Mouse (Mus musculus) thymus, adult 18-20 months (tissue): Measurements from ENCODE around the gene Med12.
A peak's percentile ranks its signal among the peaks of the same experiment; 100 is the strongest.

ENCODE experiments used
- DNase-seq, 2 experiments: peaks; one replicate each; pipeline ENCODE4 v3.0.0; 2022; ENCODE audit warnings: mixed read lengths in 2 of 2

The Med12 gene

GRCm38 (mm10) chrX:101273875-101274738, at the start of gene Med12:
TSS of gene Med12 (plus strand) at chrX:101274030.
- peak; percentile 74 to 83 for DNase-seq

- no peak for DNase-seq
These were observed 28.8 kb upstream of the Med12 start for GRCm38 (mm10) chrX:101245011-101245410.

GRCm38 (mm10) chrX:101253952-101254729, 19.7 kb upstream of the Med12 start, which contains the start of gene Foxo4:
TSS of gene Foxo4 (plus strand) at chrX:101254528.
- peak; percentile 82 to 91 for DNase-seq

- DNase-seq, result no peak
These were observed 19.1 kb upstream of the Med12 start for GRCm38 (mm10) chrX:101254740-101255139.

- peak in 1 of 2 experiments; percentile 51 for DNase-seq
These were observed 17.2 kb upstream of the Med12 start for GRCm38 (mm10) chrX:101256603-101257002.

GRCm38 (mm10) chrX:101260441-101261325, 13.1 kb upstream of the Med12 start:
- DNase-seq, result peak; percentile 15 to 26

- no peak for DNase-seq
These were observed 9.9 kb upstream of the Med12 start, which contains the start of gene Gm614 for GRCm38 (mm10) chrX:101263892-101264291. TSS of gene Gm614 (minus strand) at chrX:101263992.

GRCm38 (mm10) chrX:101266631-101267030, 7.2 kb upstream of the Med12 start:
- DNase-seq, result no peak

GRCm38 (mm10) chrX:101268025-101268754, 5.6 kb upstream of the Med12 start, which contains the start of gene Il2rg:
TSS of gene Il2rg (minus strand) at chrX:101268255.
- DNase-seq, result peak; percentile 39 to 60

GRCm38 (mm10) chrX:101268755-101269124, 5.1 kb upstream of the Med12 start, which contains the start of gene Gm20489:
TSS of gene Gm20489 (minus strand) at chrX:101269023.
- DNase-seq, result no peak

- DNase-seq, result peak in 1 of 2 experiments; percentile 38
These were observed 420 bp upstream of the Med12 start for GRCm38 (mm10) chrX:101273410-101273809.

GRCm38 (mm10) chrX:101282813-101283212, 9.0 kb downstream of the Med12 start:
- no peak for DNase-seq

- DNase-seq, result peak; percentile 39 to 50
These were observed 11.7 kb downstream of the Med12 start for GRCm38 (mm10) chrX:101285534-101285933.

- no peak for DNase-seq
These were observed 12.3 kb downstream of the Med12 start for GRCm38 (mm10) chrX:101285953-101286670.

GRCm38 (mm10) chrX:101287543-101287942, 13.7 kb downstream of the Med12 start:
- no peak for DNase-seq

- no peak for DNase-seq
These were observed 14.6 kb downstream of the Med12 start for GRCm38 (mm10) chrX:101288432-101288831.

GRCm38 (mm10) chrX:101289037-101289436, 15.2 kb downstream of the Med12 start:
- DNase-seq, result no peak

- DNase-seq, result no peak
These were observed 16.3 kb downstream of the Med12 start for GRCm38 (mm10) chrX:101290111-101290510.

- no peak for DNase-seq
These were observed 25.2 kb downstream of the Med12 start, which contains the start of gene Nlgn3 for GRCm38 (mm10) chrX:101299055-101299454. TSS of gene Nlgn3 (plus strand) at chrX:101299168.

- DNase-seq, result no peak
These were observed 25.9 kb downstream of the Med12 start for GRCm38 (mm10) chrX:101299473-101300426.
